Mouse (Mus musculus): ENCODE results near the gene Tmtc1.

The Tmtc1 gene

DNA sequence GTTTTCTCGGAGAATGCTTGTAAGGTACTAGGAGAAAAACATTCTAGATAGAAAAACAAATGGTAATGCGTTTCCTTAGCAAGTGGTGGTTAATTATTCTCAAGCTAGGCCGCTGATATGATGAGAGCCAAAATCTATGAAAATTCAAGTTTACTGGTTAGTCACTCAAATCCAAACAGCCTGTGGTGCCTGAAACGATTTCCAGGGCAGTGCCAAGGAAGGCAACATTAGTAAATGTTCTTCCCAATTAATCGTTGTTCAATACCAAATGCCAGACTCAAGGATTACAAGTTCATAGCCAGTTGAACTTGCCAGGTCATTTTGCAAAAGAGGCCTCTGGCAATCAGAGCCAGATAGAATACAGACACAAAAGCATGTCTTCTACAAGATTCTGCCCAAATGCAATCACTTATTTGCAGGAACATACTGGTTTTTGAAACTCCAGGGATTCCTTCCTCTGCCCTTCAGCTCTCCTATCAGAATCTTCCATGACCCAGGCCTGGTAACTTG is 128.6 kb downstream of the Tmtc1 start:
- in situ Hi-C loops (cut with MboI, MseI) = no loop called here

- in situ Hi-C loops (cut with MboI, MseI) = no loop called here
These were observed 129.1 kb downstream of the Tmtc1 start for GRCm38 (mm10) chr6:148315106-148315505.

DNA sequence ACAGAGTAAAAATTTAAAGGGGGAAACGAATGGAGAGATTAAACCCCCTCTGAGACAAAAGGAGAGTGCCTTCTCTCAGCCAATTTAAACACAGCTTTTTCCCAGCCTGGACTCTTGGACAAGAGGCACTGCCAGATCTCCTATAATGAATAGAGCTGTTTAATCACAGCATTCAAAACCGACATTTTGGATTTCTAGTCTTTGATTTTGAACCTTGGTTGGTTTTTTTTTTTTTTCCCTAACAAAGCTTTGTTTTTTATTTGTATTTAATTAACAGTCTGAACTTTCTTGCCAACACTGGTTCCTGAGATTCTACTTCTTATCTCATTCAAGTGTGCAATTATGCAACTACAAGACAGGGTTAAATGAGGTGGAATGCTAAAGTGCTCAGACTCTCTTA is 133.2 kb downstream of the Tmtc1 start:
- in situ Hi-C loops (cut with MboI, MseI) = no loop called here

DNA sequence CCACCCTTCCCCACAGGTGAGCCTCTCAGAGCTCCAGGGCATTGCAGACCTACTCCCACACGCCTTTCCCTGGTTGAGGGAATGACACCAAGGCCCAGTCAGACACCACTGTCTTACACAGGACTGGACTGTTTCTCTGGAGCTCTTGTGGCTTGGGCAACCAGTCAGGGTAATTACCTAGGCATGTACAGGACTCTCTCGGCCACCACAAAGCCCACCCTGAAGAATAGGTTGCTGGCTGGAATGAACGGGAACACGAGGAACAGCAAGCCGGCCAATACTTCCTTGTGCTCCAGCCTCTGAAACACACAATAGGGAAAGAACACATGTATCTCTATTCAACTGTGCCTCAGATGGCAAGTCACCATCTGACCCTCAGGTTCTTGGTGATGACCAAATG is 138.4 kb downstream of the Tmtc1 start:
- in situ Hi-C loops (cut with MboI, MseI) = no loop called here

- in situ Hi-C loops (cut with MboI, MseI) = no loop called here
These were observed 139.0 kb downstream of the Tmtc1 start for GRCm38 (mm10) chr6:148305191-148305590.

- in situ Hi-C loops (cut with MboI, MseI) = no loop called here
These were observed 141.9 kb downstream of the Tmtc1 start for GRCm38 (mm10) chr6:148302261-148302660.

DNA sequence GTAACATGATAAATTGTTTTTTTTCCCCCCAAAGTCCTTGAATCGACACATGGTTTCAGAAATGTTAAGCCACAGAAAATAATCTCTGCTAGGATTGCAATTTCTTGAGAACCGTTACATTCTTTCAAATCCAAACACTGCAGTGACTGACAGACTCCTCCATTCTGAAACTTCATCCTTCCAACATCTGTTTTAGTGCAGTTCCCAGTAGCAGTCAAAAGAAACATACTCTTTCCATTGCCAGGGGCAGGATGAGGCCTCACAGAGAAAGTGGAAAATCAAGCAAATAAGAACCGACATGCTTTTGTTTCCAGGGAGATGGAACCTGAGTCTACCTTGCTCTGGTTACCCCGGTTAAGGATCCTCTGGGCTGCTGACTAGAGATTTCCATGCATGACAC is 147.1 kb downstream of the Tmtc1 start:
- in situ Hi-C loops (cut with MboI, MseI) = no loop called here

DNA sequence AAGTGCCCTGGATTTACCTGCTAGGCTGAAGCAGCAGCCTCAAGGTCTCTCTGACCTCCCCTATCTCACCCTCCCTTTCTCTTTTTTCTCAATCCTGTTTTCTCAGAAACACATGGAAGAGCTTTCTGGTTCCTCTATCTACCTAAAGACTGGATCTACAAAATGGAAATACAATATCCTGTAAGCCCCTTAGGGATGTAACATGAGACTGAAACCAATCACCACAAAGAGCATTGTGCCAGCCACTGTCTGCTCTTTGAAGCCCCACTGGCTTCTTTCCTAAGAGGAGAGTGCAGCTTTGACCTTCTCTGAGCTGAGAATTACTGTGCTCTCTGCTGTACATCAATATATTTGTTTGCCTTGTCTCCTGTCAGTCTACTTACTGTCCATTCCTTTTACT is 147.8 kb downstream of the Tmtc1 start:
- in situ Hi-C loops (cut with MboI, MseI) = no loop called here

- in situ Hi-C loops (cut with MboI, MseI) = no loop called here
These were observed 149.7 kb downstream of the Tmtc1 start for GRCm38 (mm10) chr6:148294506-148294905.

DNA sequence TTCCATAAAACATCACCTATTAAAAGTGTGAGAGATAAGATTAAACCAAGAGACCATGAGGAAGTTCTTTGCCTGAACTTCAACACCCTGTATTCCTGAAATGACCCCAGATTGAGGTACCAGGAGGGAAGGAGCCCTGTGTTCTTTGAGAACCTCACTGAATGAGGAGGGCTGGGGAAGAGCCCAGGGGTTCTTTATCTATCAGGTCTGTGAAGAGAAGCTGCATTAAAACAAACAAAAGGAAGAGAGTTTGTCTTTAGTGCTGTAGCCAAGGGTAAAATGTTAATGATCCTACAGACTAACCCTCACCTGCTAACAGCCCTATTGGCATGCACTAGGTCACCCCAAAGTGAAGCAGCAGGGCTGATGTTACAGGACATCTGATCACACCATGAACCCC is 153.3 kb downstream of the Tmtc1 start:
- in situ Hi-C loops (cut with MboI, MseI) = no loop called here

GRCm38 (mm10) chr6:148283224-148283881 is 160.8 kb downstream of the Tmtc1 start:
- in situ Hi-C loops (cut with MboI, MseI) = no loop called here

- in situ Hi-C loops (cut with MboI, MseI) = no loop called here
These were observed 164.9 kb downstream of the Tmtc1 start for GRCm38 (mm10) chr6:148279240-148279639.

GRCm38 (mm10) chr6:148276418-148276817 is 167.8 kb downstream of the Tmtc1 start:
- in situ Hi-C loops (cut with MboI, MseI) = no loop called here

DNA sequence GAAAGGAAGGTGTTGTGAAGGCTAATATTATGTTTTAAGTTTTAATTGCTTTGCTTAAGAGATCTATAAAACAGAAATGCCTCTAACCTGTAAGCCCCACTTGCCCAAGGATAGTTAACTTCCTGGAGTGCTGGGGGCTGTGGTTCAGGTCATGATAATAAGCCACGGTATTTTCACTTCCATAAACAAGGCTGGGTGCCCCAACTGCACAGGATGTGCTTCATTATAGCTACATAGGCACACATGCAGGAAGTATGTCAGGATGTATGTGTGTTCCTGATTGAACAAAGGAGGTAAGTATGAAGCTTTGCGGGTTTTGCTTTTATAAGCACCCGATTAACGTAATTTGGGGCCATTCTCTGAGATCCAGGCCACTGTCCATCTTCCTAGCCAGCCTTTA is 169.1 kb downstream of the Tmtc1 start:
- in situ Hi-C loops (cut with MboI, MseI) = no loop called here

- in situ Hi-C loops (cut with MboI, MseI) = no loop called here
These were observed 183.5 kb downstream of the Tmtc1 start for GRCm38 (mm10) chr6:148260729-148261101.

DNA sequence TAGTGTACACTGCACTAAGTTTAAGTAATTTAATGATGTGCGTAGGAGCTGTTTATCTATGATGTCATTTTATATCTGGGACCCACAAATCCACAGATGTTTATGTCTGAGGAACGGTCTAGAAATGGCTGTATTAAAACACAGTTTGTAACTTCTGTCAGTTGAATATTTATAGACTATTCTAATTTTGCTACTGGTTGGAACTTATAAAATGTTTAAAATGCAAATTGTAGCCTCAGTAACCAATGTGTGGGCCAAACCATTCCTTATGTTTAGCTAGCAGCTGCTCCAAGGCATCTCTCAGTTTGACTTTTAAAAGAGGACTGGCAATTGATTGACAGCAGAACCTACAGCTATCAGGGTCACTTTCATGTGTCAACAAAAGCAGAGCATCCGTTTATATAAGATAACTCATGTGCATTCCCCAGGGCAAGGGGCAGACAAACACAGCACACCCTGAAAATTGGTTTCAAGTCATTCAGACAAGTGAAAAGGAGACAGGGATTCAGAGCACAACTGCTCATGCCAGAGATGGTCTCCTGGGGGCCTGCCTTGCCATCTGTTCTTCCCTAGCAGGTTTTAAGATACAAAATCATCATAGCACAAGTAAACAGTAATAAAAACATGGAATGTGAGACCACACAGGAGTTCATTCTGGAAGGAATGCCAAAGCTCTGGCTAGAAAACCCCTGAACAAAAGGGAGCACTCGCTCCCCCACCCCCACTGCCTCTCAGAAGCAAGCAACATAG is 184.0 kb downstream of the Tmtc1 start:
- in situ Hi-C loops (cut with MboI, MseI) = loop anchor here (10.0 kb wide), 1 partner anchor 115 kb away; no protein-coding TSS in a partner anchor

DNA sequence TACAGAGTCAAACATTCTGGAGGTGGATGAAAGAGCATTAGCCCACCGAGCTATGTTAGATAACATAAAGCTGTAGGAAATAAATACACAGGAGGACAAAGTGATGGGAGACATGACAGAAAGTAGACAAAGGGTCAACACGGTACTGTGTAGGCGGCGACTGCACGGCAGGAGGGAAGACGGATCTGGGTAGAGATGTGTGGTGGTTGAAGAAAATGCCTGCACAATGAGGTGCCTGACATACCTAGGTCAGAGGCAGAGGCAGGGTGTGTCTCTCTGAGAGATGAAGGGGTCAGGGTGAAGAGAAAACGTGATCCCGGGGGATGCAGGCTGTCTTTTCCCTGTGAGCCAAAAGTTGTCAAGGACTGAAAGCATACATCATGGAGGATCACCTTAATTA is 185.1 kb downstream of the Tmtc1 start:
- in situ Hi-C loops (cut with MboI, MseI) = loop anchor here (10.0 kb wide), 1 partner anchor 116 kb away; no protein-coding TSS in a partner anchor

- in situ Hi-C loops (cut with MboI, MseI) = loop anchor here (10.0 kb wide), 1 partner anchor 117 kb away; no protein-coding TSS in a partner anchor
These were observed 186.4 kb downstream of the Tmtc1 start for GRCm38 (mm10) chr6:148257805-148258204.

DNA sequence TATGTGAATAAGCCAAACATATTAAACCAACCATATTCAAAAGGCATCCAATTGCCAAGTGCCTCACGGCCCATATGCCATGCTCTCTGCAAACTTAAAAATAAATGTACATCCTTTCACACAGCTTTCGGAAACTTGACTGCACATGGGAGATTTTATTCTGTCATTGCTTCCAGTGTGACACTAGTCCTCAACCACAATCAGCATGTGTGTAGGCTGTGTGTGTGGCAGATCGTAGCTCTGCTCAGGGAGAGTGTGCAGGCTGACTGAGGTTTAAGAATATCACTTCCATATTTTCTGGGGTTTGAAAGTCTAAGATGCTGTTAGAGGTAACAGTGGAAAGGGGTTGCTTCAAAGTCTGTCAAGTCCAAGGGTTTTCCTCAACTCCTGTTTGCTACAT is 188.1 kb downstream of the Tmtc1 start:
- in situ Hi-C loops (cut with MboI, MseI) = loop anchor here (10.0 kb wide), 1 partner anchor 119 kb away; no protein-coding TSS in a partner anchor

DNA sequence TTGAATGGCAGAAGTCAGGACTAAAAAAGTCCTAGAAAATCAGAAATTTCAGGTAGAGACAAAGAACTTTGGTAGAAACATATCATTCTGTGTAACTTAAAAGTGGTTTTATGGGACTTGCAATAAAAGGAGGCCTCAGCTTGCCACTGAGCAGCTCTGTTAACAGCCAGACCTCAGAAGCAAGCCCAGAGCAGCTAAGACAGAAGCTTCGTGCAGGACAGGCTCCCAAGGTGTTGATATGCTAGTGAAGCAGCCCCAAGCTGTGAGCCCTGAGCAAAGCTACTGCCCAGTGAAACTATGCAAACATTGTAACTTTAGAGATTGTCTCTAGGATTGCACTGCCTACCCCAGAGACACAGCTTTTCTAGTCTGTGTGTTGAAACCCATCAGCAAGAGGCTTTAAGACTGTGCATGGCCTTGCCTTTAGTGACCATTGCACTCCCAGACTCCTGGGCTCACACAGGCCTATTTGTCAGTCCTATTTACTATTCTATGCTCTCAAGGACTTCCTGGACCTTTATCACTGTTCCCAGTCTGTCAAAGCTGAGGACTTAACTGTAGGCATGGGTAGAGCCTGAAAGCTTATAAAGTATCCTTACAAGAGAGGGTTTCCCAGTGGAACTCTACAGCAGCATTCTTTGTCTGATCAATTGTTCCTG is 188.7 kb downstream of the Tmtc1 start:
- in situ Hi-C loops (cut with MboI, MseI) = loop anchor here (10.0 kb wide), 1 partner anchor 119 kb away; no protein-coding TSS in a partner anchor

- in situ Hi-C loops (cut with MboI, MseI) = no loop called here
These were observed 195.0 kb downstream of the Tmtc1 start for GRCm38 (mm10) chr6:148249221-148249620.

- in situ Hi-C loops (cut with MboI, MseI) = no loop called here
These were observed 195.6 kb downstream of the Tmtc1 start for GRCm38 (mm10) chr6:148248625-148249024.

All from T-helper 1 cell (primary cell).